Mouse (Mus musculus) spleen, postnatal 36 days (tissue): ENCODE results near the gene Mia3.
"Not testable (repeated sequence)": the region's sequence is repeated elsewhere in the genome, so short reads cannot be mapped to it uniquely, and the experiment has no call there.

Experiments used
- DNase-seq, 2 experiments: peaks; one replicate each; pipeline ENCODE4 v3.0.0; 2022; ENCODE audit warnings: low spot score in 2 of 2, mixed read lengths in 1 of 2

Mia3 gene

DNA sequence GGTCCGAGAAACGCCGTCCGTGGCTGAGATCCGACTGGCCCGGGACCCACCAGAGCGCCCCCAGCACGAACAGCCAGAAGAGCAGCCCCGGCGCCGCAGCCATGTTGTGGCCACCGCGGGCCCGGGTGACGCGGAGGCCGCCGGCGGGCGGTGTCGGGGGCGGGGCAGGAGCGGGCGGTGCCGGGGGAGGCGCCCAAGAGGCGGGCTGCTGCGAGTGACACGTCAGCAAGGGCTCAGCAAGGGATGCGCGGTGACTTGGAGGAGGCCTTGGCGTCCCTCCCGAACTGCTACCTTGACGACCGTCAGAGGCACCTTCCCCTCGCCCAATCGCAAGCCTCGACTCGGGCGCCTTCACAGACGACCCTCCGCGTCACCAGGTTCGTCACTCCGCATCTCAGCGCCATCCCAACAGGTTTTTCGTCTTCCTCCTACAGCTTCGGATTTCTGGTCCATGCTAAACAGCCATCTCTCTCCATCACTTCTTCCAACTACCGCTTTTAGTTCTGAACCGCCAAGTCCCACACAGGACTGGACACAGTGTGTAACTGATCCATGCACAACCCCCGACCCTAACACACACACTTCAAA lies at the start of gene Mia3:
Gene Mia3, minus strand, starts transcription at position 127 of the 588 bp plus-strand sequence.
- peak; percentile 91 to 93 for DNase-seq

GRCm38 (mm10) chr1:183417873-183418272 lies 48.5 kb upstream of the Mia3 start, which contains the start of gene Hhipl2:
Gene Hhipl2, plus strand, starts transcription at chr1:183418215.
- no peak for DNase-seq

DNA sequence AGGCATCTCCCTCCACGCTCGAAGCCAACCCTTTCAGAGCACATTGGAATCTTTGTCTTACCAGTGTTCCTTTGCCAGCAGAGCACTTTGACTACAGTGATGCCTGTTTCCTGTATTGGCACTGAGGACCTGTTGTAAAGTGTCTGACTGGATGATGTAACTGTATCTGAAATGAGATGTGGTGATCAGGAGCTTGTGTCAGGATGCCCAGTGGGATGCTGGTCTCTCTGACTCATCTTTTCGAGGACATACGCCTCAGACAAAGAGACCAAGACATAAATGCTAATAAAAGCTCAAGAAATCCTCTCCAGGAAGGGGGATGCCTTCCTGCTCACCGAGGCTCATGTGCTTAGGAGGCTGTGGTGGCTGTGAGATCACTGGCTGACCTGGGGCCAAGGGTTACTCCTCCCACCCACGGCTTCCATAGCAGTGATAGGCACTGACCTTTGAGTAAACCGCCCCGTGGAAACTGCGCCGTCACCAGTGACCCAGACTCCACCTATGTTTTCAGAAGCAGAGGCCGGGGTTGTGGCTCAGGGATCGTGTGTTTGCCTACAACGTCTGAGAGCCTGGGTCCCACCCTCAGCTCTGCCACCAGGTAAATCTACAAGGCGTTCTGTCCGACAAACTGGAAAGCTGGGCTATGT lies 44.9 kb upstream of the Mia3 start:
- DNase-seq, result no peak

DNA sequence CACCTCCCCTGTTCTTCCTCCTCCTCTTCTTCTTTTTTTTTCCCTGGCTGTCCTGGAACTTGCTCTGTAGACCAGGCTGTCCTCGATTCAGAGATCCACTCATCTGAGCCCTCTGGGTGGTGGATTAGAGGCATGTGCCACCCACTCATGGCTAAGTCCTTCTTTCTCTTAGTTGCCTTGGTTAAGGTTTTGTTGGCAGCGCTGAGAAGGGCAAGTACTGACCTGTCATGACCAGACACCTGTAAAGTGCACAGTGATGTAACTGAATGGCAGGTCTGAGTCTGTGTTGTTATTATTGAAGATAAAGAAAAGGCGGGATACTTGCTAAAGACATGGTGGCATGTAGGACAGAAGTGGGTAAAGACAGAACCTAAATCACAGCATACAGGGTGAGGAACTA lies 34.0 kb upstream of the Mia3 start:
- DNase-seq, result no peak

DNA sequence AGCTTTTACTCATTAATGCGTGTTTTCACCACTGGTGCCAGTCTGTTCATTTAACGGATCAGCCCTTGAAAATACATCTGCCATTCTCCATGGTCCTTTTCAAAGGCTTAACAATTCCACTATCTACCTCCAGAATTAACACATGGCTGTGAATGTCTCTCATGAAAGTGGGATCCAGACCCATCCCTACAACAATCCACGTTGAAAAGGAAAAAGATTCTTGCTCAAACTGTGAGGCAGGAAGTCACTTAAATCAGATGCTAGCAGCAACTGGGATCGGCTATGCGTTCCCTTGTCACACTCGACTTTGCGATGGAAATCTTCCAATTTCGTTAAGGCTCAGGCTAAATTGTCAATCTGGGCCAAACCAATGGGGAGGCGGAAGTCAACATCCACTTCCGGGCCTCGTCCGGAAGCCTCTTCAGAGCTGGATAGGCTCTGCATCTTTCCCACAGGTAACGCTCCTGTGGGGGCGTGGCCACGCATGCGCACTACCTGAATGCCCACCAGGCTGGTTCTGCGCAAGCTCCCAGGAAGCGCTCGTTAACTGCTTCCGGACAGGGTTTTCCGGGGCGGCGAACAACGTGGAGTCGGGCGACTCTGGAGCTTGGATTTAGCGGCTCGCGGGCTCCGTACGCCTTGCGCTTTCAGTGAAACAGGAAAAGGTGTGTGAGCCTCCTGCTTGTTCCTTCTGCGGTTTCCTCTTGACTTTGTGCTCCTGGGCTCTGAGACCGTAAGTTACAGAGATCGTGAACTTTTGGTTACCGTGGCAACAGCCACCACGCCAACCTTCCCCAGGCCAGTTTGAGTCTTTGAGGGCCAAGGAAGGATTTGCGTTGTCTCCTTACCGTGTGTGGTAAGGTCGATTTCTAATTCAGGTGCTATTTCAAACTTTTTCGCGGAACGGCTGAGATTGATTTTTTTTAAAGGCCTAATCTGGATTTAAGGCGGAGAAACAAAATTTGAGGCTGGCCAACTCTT lies 19.4 kb upstream of the Mia3 start, which contains the start of gene Taf1a:
Gene Taf1a, plus strand, starts transcription at position 556 of the 981 bp plus-strand sequence.
- peak; percentile 90 to 93 for DNase-seq

GRCm38 (mm10) chr1:183387421-183387820 lies 18.1 kb upstream of the Mia3 start:
- not testable (repeated sequence) for DNase-seq

DNA sequence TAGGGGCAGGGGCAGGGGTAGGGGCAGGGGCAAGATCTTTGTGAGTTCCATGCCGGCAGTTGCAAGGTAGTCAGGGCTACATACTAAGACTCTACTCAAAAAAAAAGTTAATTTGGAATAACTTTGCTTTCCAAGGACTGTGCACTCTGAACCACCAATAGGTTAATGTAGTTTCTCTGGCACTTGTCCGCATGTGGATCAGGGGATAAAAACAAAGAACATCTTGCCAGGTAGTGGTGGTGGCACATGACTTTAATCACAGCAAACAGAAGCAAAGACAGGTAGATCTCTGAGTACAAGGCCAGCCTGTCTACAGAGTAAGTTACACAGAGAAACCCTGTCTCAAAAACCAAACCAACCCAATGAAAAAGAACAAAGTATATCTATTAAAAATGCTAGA lies 13.3 kb upstream of the Mia3 start:
- DNase-seq, result no peak

DNA sequence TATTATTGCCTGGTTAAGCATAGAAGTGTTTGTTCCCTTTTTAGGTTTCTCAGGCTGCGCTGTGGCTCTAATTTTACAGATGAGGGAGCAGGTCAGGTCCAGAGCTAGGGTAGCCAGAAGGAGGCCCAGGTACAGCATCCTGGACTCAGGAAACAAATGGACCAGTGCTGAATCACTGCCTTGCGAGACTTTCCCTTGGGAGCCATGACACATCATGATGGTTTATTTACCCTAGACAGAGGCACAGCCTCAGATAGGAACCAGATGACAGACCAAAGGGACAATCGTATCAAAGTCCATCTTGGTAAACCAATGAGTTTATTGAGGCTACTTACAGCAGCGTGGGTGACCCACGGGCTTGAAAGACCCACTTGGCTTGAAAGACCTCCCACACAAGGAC lies 12.5 kb upstream of the Mia3 start:
- no peak for DNase-seq

DNA sequence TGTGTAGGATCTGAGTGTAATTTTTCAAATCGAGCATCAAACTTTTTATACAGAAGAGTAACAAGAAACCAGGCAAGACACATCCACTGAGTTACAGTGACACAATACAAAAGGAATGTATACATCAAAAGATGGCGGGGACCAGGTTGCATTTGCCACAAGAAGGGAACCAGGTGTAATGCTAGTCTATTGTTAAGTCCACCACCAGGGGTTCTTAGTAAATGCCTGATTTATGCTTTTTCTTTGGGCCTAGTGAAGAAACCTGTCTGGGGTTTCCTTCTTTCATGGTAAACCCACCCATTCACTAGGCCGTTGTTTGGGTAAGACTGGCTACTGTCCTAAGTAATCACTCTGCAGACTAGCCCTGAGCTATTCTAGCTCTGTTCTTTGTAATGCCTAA lies 10.0 kb upstream of the Mia3 start:
- not testable (repeated sequence) for DNase-seq

DNA sequence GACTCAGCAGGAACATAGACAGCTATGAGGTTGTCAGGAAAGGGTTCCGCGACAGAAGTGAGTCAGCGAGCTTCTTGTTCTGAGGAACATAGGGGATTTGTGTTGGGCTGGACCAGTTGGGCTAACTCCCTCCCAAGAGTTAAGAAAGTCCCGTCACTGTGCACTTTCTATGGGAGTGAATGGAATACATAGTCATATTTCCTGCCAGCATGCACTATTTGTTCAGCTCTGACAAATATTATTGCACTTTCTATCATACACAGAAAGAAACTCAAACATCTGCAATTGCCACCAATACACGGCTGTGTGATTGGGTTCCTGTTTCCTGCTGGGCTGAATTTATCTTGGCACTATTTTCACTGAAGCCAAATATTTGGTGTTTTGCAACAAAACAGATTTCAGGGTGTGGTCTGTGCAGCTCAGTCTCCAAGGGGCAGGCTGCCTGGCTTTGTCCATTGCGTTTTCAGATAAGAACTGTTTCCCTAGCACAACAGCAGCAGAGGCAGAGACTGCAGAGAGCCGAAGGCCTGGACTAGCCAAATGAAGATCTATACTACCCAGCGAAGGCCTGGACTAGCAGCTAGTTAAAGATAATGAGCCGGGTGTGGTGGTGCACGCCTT lies 9.1 kb upstream of the Mia3 start:
- DNase-seq, result no peak

DNA sequence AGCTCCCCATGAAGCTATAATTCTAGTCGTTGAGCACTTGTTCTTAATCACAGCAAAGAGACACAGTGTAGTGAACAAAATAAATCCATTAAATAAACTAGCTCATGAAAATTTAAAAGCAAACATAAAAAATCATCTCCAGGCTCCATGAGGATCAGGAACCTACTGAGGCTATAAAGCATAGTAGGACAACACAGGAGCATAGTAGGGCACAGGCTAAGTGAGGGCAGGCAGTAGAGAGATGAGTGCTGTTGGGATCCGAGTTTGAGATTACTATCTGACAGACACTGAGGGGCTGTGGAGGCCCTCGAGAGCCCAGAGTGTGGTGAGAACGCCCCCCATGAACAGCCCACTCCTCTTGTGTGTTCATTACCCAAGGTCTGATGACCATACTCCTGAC lies 7.7 kb upstream of the Mia3 start:
- DNase-seq, result no peak

GRCm38 (mm10) chr1:183374728-183375127 lies 5.4 kb upstream of the Mia3 start:
- no peak for DNase-seq

DNA sequence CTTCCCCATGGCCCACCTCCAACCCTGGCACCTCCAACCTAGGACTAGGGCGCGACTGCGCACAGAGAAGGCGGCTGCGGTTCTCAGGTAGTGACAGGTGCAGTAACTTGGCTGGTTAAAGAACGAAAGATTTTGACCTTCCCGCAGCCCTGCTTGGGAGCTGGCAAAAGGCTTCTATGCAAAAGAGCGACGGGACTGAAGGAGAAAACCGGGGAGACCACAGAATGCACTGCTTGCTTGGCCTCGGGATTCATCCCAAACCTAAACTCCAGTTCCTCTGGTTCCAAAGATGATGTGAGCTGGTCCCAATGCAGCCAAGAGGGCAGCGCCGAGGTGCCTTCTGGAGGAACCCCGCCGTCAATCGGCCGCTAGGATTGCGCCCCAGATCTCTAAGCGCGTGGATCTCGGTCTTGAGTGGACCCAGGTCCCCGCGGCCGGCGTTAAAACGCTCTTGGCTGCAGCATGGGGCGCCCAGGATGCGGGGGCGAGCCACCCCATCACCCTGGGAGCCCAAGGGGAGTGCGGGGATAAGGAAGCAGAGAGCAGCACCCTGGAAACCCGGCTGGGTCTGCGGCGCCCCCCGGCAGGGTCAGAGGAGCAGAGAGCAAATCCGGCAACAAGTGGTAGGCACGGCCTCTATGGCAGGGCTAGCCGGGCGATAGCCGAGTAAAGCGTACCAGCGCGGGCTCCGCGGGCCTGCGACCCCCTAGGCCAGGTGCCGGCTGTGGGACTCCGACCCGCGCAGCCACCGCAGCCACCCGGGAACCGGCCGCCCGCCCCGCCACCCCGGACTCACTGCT lies 552 bp downstream of the Mia3 start:
- DNase-seq, result no peak

DNA sequence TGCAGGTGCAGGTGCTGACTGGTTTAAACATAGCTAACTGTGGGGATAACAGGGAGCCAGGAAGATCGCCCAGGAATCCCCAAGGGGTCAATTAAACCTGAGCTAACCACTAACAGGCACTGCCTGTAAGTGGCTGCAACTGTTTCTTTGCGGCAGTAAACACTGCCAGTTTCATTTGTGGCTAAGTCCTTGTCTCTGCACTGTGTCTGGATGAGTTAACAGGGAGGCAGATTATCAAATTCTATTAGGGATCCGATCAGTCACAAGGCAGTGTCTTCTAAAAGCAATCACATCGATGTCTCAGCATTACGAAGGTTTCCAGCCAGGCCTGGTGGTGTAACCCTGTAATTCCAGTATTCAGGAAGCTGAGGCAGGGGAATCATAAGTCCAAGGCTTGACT lies 3.0 kb downstream of the Mia3 start:
- DNase-seq, result no peak

DNA sequence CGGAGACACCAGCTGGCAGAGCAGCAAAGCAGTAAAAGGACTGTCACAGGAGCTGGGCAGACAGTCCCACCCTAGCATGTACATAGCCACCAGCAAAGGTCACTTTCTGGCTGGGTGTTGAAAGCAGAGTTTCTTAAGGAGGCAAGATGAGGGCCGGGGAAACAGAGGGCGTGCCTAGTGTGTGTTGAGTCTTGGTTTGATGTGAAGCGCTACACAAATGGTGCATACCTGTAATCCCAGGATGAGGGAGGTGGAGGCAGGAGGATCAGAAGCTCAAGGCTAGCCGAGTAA lies 5.8 kb downstream of the Mia3 start:
- DNase-seq, result no peak

GRCm38 (mm10) chr1:183362729-183363576 lies 6.4 kb downstream of the Mia3 start:
- DNase-seq, result no peak

DNA sequence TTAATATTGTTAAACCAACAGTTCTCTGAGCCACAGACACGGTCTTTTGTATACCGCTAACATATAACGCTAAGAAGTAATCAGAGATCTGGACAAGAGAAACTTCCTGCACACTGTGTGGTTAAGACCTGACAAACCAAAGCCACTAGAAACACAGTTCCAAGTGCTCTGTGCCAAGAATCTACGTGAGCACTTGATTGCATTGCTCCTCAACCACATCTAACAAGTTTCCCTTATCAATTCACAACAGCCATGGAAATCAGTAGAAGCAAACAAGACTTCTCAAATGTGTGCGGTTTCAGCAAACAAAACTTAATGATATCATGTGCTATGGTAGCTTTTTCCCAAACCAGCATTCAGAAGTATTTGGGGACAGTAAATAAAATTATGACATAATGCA lies 7.1 kb downstream of the Mia3 start:
- DNase-seq, result no peak

DNA sequence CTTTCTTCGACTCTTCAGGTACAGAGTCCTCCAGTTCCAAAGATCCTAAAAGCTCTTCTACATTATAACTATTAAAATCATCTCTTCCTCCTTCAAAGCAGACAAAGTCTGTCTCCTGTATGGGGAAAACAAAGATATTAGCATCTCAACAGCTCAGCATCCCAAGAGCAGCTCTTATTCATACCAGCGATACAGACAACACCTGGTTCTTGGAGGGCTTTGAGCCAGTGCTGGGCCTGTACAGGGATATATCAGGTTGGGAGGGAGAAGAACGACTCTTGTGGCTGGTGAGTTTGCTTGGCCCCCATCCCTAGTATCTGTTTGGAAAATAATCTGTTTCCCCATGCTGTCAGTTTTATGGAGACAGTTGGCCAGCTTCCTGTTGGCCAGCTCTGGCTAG lies 10.5 kb downstream of the Mia3 start:
- DNase-seq, result no peak

- peak; percentile 31 to 47 for DNase-seq
Observed at GRCm38 (mm10) chr1:183349840-183350239, 19.5 kb downstream of the Mia3 start.

DNA sequence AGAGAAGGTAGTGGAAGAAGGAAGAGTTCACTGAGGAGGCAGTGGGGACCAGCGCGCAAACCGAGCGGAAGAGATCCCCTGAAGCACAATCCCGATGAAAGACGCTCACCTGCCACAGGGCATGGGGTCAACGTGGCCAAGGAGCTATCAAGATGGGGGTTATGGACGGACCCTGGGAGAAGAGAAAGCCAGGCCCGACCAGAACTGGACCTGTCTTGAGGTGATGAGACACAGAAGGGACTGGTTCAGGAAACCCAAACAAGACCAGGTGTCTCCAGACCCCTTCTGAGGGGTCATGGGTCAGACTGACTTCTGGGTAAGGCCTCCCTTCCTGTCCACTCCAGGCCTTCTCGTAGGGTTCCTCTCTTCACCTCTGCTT lies 23.5 kb downstream of the Mia3 start:
- no peak for DNase-seq
